Mouse (Mus musculus): ENCODE measurements around the gene Aak1. TPM values are rescaled to one million over a fixed set of nuclear protein-coding genes. Genes with fewer than 3 reads are reported as not detected.
A peak's percentile ranks its signal among the peaks of the same experiment; 100 is the strongest.
"Not testable (repeated sequence)": the region's sequence is repeated elsewhere in the genome, so short reads cannot be mapped to it uniquely, and the experiment has no call there.

Gene Aak1
- polyA plus RNA-seq, 1 experiment: 2.2 TPM

GRCm38 (mm10) chr6:87021791-87022190 lies 172.5 kb downstream of the Aak1 start:
- Histone ChIP-seq H3K36me3 (replicated peaks; ENCODE audit: low read length) (peaks cover 93% of the 10 kb centered on the region), H3K9me3 (peaks cover 9% of the 10 kb centered on the region), H3K4me1 (peaks cover 10% of the 10 kb centered on the region), H3K4me3 (replicated peaks) (no peak overlapping the region), H3K27me3 (replicated peaks) (no peaks in the 10 kb centered on the region)
- no peak for TF ChIP-seq FLI1 (IDR thresholded peaks at IDR 0.05; ENCODE audit: low read length)
- no peak for TF ChIP-seq GATA1 (IDR thresholded peaks at IDR 0.05; ENCODE audit: borderline replicate concordance, low read length)

- H3K9me3 ChIP-seq: no peaks in the 10 kb centered on the region
- H3K36me3 ChIP-seq (replicated peaks; ENCODE audit: low read length): peaks cover 84% of the 10 kb centered on the region
- H3K27me3 ChIP-seq (replicated peaks): no peaks in the 10 kb centered on the region
- no peak for TF ChIP-seq FLI1 (IDR thresholded peaks at IDR 0.05; ENCODE audit: low read length)
- no peak for TF ChIP-seq GATA1 (IDR thresholded peaks at IDR 0.05; ENCODE audit: borderline replicate concordance, low read length)
- H3K4me1 ChIP-seq: peaks cover 30% of the 10 kb centered on the region
- H3K4me3 ChIP-seq (replicated peaks): no peak overlapping the region
These were observed 177.7 kb downstream of the Aak1 start for GRCm38 (mm10) chr6:87026980-87027379.

DNA sequence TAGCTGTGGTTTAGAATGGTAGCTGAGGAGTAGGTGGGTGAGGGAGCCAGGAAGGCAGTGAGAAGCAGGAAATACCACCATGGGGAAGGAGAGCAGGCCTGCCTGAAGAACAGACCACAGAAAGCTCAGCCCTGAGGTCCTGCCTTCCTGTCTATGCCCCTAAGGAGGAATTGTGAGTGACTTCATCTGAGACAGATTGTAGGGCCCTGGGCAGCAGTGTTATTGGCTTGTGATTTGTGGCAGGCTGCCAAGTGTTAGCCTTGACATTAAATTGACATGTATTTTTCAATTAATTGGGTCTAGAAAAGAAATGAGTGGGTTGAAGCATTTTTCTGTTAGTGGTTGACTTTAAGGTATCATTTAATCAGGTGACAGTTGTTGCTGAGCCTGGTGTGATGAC lies 179.6 kb downstream of the Aak1 start:
- Histone ChIP-seq H3K4me1 (peaks cover 26% of the 10 kb centered on the region), H3K36me3 (replicated peaks; ENCODE audit: low read length) (peaks cover 67% of the 10 kb centered on the region), H3K4me3 (replicated peaks) (no peak overlapping the region), H3K9me3 (no peaks in the 10 kb centered on the region), H3K27me3 (replicated peaks) (no peaks in the 10 kb centered on the region)
- TF ChIP-seq GATA1 (IDR thresholded peaks at IDR 0.05; ENCODE audit: borderline replicate concordance, low read length) (no peak), FLI1 (IDR thresholded peaks at IDR 0.05; ENCODE audit: low read length) (no peak)

GRCm38 (mm10) chr6:87031310-87031709 lies 182.0 kb downstream of the Aak1 start:
- not testable (repeated sequence) for H3K27me3 ChIP-seq (replicated peaks); H3K9me3 ChIP-seq; H3K4me3 ChIP-seq (replicated peaks)
- peaks cover 45% of the 10 kb centered on the region for H3K36me3 ChIP-seq (replicated peaks; ENCODE audit: low read length)
- H3K4me1 ChIP-seq: peaks cover 29% of the 10 kb centered on the region

DNA sequence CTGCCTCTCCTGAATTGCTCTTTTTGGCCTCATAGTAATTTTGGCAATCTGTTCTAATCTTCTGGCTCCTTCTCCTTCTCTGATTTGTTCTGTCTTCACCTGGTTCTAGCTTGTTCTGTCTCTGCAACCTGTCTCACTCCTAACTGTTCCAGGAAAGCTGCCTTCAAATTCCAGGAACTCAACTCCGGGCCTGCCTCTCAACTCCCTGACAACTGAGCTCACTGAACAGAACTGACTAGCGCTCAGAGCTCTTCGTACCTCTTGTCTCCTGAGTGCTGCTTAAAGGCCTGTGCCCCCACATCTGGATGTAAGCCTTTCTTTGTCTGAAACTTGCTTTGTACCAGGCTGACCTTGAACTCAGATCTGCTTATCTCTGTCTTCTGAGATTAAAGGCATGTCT lies 183.1 kb downstream of the Aak1 start:
- no peak for TF ChIP-seq GATA1 (IDR thresholded peaks at IDR 0.05; ENCODE audit: borderline replicate concordance, low read length)
- no peak for TF ChIP-seq FLI1 (IDR thresholded peaks at IDR 0.05; ENCODE audit: low read length)
- peaks cover 43% of the 10 kb centered on the region for H3K36me3 ChIP-seq (replicated peaks; ENCODE audit: low read length)
- H3K27me3 ChIP-seq (replicated peaks): no peaks in the 10 kb centered on the region
- H3K4me3 ChIP-seq (replicated peaks): no peak overlapping the region
- H3K9me3 ChIP-seq: peaks cover 14% of the 10 kb centered on the region
- peaks cover 20% of the 10 kb centered on the region for H3K4me1 ChIP-seq

GRCm38 (mm10) chr6:87034395-87034794 lies 185.1 kb downstream of the Aak1 start:
- H3K4me1 ChIP-seq: peaks cover 20% of the 10 kb centered on the region
- H3K36me3 ChIP-seq (replicated peaks; ENCODE audit: low read length): peaks cover 25% of the 10 kb centered on the region
- no peak for TF ChIP-seq FLI1 (IDR thresholded peaks at IDR 0.05; ENCODE audit: low read length)
- TF ChIP-seq GATA1 (IDR thresholded peaks at IDR 0.05; ENCODE audit: borderline replicate concordance, low read length): no peak
- H3K4me3 ChIP-seq (replicated peaks): no peak overlapping the region
- H3K27me3 ChIP-seq (replicated peaks): no peaks in the 10 kb centered on the region
- H3K9me3 ChIP-seq: peaks cover 14% of the 10 kb centered on the region

DNA sequence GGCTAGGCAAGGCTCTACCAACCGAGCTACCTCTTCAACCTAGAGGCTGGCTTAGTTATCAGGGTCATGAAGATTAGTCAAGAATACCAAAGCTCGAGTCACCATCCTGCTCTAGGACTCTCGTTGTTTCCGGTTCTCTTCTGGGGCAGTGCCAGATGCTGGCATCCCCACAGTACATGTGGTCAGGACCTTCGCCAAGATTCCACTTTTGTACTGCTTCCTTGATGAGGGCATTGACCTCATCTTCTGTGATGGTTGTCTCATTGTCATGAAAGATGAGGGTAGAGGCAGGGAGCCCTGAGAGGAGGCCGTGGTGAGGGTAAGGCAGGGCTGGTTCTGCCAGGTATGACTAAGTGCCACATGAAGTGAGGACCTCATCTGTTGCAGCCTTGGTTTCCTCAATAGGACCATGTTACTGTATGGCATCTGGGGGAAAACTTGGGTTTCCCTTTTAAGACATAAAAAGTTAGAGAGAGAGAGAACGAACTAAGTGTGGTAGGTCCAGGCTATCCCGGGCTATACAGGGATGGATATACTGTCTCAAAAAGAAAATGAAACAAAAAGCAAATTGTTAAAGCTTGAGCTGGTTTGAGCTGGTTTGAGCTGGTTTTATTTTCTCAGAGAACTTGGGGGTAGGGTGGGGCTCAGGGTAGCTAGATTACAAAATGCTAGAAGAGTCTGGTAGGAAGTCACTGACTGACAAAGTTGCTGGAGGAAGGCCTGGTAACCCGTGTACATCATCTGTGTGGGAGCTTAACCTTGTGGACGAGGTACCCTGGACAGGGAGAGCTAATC lies 188.7 kb downstream of the Aak1 start:
- peaks cover 14% of the 10 kb centered on the region for H3K9me3 ChIP-seq
- H3K4me3 ChIP-seq (replicated peaks): peak overlapping the region; percentile 62
- no peaks in the 10 kb centered on the region for H3K27me3 ChIP-seq (replicated peaks)
- peaks cover 32% of the 10 kb centered on the region for H3K4me1 ChIP-seq
- no peak for TF ChIP-seq FLI1 (IDR thresholded peaks at IDR 0.05; ENCODE audit: low read length)
- no peak for TF ChIP-seq GATA1 (IDR thresholded peaks at IDR 0.05; ENCODE audit: borderline replicate concordance, low read length)
- H3K36me3 ChIP-seq (replicated peaks; ENCODE audit: low read length): peaks cover 9% of the 10 kb centered on the region

DNA sequence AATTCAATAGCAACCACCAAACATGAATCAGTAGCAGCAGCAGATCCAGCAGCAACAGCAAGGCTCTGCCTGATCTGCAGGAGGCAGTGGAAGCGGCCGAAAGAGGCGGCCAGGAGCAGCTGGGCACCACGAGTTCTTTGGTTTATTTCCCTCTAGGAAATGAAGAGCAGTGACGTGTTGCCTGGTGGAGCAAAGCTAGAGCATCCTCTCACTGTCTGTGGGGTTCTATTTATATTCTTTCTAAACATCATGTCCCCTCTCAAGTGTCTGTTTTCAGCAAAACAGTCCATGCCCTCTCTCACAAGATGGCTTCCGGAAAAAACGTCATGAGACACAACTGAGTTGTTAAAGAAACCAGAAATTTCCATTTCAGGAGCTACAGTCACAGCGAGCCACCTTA lies 189.8 kb downstream of the Aak1 start:
- H3K27me3 ChIP-seq (replicated peaks): no peaks in the 10 kb centered on the region
- peaks cover 43% of the 10 kb centered on the region for H3K4me1 ChIP-seq
- H3K36me3 ChIP-seq (replicated peaks; ENCODE audit: low read length): peaks cover 9% of the 10 kb centered on the region
- H3K9me3 ChIP-seq: peaks cover 14% of the 10 kb centered on the region
- H3K4me3 ChIP-seq (replicated peaks): no peak overlapping the region
- TF ChIP-seq GATA1 (IDR thresholded peaks at IDR 0.05; ENCODE audit: borderline replicate concordance, low read length): no peak
- no peak for TF ChIP-seq FLI1 (IDR thresholded peaks at IDR 0.05; ENCODE audit: low read length)

- no peaks in the 10 kb centered on the region for H3K27me3 ChIP-seq (replicated peaks)
- H3K4me3 ChIP-seq (replicated peaks): peak overlapping the region; percentile 72
- H3K9me3 ChIP-seq: peaks cover 12% of the 10 kb centered on the region
- TF ChIP-seq FLI1 (IDR thresholded peaks at IDR 0.05; ENCODE audit: low read length): no peak
- TF ChIP-seq GATA1 (IDR thresholded peaks at IDR 0.05; ENCODE audit: borderline replicate concordance, low read length): no peak
- H3K4me1 ChIP-seq: peaks cover 49% of the 10 kb centered on the region
- H3K36me3 ChIP-seq (replicated peaks; ENCODE audit: low read length): peaks cover 9% of the 10 kb centered on the region
These were observed 191.7 kb downstream of the Aak1 start for GRCm38 (mm10) chr6:87040971-87041370.

DNA sequence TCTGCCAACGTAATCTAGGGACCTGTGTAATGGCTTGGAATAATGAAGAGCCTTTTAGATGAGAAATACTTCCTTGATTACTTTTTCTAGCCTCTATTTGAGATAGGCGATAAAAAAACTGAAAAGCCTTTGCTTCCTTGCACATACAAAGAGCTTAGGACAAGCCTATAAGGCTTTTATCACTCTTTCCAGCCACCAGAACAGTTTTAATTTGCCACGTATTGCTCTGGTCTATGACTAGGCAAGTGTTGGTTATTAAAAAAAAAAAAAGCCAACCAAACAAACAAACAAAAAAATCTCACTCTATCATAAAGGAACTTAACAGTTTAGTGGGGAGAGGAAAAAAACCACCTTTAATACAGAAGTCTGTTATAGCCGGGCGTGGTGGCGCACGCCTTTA lies 192.1 kb downstream of the Aak1 start:
- H3K4me3 ChIP-seq (replicated peaks): no peak overlapping the region
- H3K4me1 ChIP-seq: peaks cover 46% of the 10 kb centered on the region

More for the DNA sequence above, 192.1 kb downstream of the Aak1 start:
- Histone ChIP-seq H3K27me3 (replicated peaks) (no peaks in the 10 kb centered on the region), H3K9me3 (peaks cover 7% of the 10 kb centered on the region), H3K36me3 (replicated peaks; ENCODE audit: low read length) (peaks cover 6% of the 10 kb centered on the region)
- TF ChIP-seq GATA1 (IDR thresholded peaks at IDR 0.05; ENCODE audit: borderline replicate concordance, low read length) (no peak), FLI1 (IDR thresholded peaks at IDR 0.05; ENCODE audit: low read length) (no peak)

Data from megakaryocyte, embryonic 14.5 days (primary cell).